Mouse (Mus musculus) cerebellum, adult 9-10 months (tissue): ENCODE data around the gene Spata2l.
"Not testable (repeated sequence)": the region's sequence is repeated elsewhere in the genome, so short reads cannot be mapped to it uniquely, and the experiment has no call there.

Experiments
- DNase-seq: peaks from one replicate; pipeline ENCODE4 v3.0.0; 2022

Gene Spata2l

GRCm38 (mm10) chr8:123244382-123244781 is 8.3 kb upstream of the Spata2l start:
- no peak for DNase-seq

DNA sequence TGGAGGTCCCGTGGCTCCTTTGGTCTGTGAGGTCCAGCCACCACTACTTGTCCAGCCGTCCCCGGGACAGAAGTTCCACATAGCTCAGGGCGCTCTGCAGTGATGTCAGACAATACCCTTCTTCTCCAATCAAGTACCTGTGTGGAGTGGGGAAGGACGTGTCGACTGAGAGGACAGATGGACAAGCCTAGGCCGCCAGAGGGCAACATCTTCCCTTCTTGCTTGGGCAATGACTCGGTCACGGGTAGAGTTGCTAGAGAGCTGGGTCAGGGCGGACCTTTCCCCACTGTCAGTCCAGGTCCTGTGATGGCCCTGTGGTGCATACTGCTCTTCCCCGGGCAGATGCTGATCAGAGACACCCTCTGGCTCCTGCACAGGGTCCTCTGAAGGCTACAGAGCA is 7.0 kb upstream of the Spata2l start:
- no peak for DNase-seq

GRCm38 (mm10) chr8:123242107-123242923 is 6.3 kb upstream of the Spata2l start:
- no peak for DNase-seq

DNA sequence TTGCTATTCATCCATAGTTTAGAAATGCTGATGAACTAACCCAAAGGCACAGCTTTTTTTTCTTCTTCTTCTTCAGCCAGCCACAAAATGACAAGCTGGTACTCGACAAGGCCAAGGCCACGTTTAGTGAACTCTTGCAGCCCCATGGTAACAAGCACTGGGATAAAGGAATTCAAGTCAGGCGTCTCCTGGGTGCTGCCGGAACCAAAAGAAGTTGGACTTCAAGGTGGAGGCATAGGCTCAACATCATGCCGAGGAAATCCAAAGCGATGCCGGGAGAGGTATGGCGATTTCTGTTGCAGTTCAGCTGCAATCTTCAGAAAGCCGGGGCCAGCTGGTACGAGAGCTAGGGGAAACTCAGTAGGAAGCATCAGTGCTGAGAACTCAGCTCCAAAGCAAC is 3.4 kb upstream of the Spata2l start:
- DNase-seq: no peak

DNA sequence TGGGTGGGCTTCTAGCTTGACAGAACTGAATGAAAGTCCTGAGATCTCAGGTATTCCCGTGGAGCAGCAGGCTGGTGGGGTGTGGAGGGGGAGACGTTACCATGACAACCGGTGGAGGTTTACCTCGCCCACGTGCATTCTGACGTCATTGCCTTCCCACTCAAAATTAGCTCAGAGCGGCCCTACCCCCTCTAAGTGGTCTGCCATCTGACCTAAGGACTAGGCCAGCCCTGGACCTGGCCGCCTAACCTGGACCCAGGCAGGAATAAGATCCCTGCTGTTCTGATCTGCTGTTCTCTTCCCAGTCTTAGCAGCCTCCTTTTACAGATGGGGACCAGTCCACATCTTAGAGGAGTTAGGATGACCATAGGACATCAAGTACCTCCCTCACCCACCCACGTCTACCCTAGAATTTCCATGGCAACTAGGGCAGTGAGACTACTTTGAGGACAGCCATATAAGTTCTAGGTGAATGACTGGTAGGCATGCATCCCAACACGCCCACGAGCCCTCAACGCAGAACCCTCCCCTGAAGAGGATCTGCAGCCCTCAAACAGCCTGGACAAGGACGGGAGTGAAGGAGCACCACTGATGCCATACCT is 1.0 kb downstream of the Spata2l start:
- peak; percentile 70 for DNase-seq

DNA sequence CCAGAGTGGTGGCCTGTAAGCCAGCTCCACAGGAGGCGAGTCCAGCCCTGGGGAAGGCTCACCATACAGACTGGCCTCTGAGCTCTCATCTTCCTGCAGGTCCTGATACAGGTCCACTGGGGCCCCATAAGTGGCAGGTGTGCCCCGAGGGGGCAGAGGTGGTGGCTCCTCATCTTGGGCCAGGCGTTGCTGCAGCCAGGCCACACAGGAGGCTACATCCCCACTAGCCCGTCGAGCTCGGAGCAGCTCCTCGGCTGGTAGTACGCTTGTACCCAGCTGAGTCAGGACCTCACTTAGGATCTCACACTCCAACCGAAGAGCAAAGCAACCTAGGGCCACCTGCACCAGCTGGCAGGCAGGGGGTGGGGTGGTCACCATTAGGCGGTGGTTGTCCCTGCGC is 2.3 kb downstream of the Spata2l start:
- DNase-seq: no peak

DNA sequence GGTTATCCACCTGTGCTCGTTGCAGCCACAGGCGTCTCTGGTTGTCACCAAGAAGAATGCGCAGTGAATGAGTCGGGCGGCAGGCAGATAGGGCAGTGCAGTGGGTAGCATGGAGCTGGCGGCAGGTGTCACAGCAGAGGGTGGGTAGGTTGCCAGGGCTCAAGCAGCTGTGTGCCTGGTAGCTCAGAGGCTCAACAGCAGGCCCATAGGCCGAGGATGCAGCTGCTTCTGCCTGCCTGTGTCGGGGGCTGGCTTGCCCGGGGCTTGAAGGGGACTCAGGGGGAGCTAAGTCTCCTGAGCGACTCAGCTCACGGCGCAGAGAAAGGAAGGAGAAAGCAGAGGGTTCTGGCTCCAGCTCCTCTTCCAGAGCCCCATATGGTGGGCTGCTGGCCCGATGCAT is 2.7 kb downstream of the Spata2l start:
- no peak for DNase-seq

GRCm38 (mm10) chr8:123232553-123232952 is 3.5 kb downstream of the Spata2l start:
- DNase-seq: no peak

GRCm38 (mm10) chr8:123231742-123232141 is 4.3 kb downstream of the Spata2l start:
- DNase-seq: no peak

- not testable (repeated sequence) for DNase-seq
Measured at GRCm38 (mm10) chr8:123230326-123230725, 5.7 kb downstream of the Spata2l start.

GRCm38 (mm10) chr8:123228416-123228815 is 7.6 kb downstream of the Spata2l start:
- DNase-seq: no peak

GRCm38 (mm10) chr8:123224278-123225266 is 11.5 kb downstream of the Spata2l start, which contains the start of gene Cdk10:
TSS of gene Cdk10 (plus strand) at chr8:123224842.
- DNase-seq: peak; percentile 91

DNA sequence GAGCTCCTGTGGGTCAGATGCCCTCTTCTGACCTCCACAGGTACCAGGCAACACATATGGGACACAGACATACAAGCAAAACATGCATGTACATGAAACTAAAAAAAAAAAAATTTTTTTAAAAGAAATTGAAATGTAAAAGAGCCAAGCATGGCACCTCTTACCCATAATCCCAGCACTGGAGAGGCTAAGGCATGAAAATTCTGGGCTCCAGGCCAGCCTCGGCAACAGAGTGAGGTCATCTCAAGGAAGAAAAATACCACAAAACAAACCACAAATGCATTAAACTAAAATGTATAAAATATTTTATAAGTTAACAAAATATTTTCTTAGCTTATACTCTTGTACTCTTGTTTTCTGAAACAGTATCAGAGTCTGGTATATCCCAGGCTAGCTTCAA is 15.1 kb downstream of the Spata2l start:
- DNase-seq: no peak

- peak; percentile 2 for DNase-seq
Measured at GRCm38 (mm10) chr8:123215430-123215829, 20.6 kb downstream of the Spata2l start.

DNA sequence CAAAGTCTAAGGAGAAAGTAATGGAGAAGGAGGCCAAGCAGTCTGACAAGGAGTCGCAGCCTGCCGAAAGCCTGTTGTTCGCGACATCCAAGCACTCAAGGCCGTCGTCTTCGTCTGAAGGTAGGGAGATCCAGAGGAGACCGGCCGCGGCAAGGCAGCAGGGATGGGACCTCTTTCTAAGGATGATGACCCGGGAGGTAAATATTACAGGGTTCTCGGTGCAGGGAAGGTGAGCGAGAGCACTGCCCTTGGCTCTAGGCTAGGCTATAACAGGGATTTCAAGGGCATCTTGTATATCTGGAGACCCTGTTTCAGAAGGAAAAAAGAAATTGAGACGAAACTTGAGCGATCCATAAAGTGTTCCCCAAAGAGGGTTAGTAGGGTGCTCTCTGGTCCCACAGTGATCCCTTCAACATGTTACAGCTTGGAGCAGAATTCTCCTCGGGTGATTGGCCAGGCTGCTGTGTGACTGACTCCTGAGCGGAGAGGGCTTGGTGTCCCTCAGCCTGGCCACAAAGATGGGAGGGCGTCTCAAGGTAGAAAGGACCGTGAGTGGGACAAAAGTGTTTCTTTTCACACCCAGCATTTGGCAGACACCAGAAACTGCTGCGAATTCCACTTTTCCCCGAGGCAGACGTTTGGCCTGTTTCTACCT is 22.8 kb downstream of the Spata2l start:
- DNase-seq: peak; percentile 32

DNA sequence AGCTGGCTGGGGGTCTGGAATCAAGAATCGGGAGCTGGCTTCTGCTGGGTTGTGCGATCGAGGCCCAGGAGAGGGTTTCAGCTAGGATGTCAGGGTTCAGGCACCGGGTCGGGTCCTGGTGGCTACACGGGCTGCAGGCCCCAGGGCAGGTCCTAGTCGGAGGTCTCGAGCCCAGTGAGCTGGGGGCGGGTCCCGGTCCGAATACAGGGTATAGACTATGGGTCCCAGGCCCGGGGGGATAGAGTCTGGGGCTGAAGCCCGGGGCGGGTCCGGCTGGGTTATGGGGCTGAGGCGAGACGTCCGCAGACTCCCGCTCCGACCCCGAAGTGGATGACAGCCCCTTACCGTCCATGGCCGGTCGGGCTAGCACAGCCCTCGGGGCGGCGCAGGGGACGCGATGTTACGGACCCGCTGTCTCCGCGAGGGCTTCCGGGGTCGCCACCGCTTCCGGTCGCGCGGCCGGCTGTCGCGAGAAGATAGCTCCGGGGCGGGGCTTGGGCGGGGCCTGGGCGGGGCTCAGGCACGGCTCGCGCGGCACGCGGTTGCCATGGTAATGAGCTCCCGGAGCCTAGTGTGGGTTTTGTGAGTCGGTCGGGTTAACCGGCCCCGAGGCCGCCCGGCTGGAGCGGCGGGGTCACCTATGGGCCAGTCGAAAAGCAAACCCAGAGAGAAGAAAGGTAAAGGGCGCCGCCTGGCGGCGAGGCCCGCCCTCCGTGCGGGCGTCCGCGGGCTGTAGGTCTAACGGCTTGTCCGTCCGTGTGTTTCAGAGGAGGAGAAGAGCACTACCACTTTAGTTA is 23.5 kb downstream of the Spata2l start, which contains the start of the genes Chmp1a and Spata33:
TSS of gene Chmp1a (minus strand) at position 443 of the 797 bp plus-strand sequence.
TSS of gene Spata33 (plus strand) at position 512 of the 797 bp plus-strand sequence.
- DNase-seq: peak; percentile 89

DNA sequence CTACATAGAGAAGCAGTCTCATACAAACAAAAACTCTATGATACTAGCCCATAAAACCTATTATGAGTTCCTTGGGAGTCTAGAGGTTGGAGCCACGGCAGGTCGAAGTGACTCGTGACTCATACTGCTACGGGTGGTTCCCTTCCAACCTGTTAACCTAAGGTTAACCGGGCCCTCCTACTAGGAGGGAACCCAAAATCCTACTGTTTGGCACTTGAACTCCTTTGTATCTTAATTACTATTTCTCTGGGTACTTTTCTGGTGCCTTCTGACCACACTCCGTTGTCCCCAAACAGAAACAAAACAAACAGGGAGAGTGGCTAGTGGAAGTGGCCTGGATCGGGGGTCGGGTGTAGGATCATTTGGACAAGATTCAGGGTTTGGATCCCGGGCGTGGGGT is 24.2 kb downstream of the Spata2l start:
- no peak for DNase-seq

GRCm38 (mm10) chr8:123203571-123203970 is 32.5 kb downstream of the Spata2l start:
- DNase-seq: no peak

- DNase-seq: peak; percentile 75
Measured at GRCm38 (mm10) chr8:123202288-123202687, 33.7 kb downstream of the Spata2l start.

DNA sequence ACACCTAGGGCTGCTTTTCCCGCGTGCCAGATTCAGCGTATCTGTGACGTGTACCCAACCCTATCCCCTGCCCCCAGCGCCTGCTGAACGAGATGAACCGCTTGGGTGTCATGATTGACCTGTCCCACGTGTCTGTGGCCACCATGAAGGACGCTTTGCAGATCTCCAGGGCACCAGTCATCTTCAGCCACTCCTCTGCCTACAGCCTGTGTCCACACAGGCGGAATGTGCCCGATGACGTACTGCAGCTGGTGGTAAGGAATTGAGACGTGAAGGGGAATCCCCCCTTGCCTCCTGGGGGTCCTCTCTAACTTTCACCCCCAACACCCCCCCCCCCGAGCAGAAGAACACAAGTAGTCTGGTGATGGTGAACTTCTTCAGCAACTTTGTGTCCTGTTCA is 36.2 kb downstream of the Spata2l start:
- no peak for DNase-seq

GRCm38 (mm10) chr8:123197016-123197415 is 39.0 kb downstream of the Spata2l start:
- DNase-seq: not testable (repeated sequence)

GRCm38 (mm10) chr8:123193771-123194170 is 42.3 kb downstream of the Spata2l start:
- DNase-seq: no peak
